Mouse (Mus musculus): ENCODE data around the gene Pdzd4. TPM values are rescaled to one million over a fixed set of nuclear protein-coding genes. Genes with fewer than 3 reads are reported as not detected.

Gene Pdzd4
- polyA plus RNA-seq, 2 experiments, result 0.08 to 0.30 TPM

- H3K36me3 ChIP-seq (replicated peaks; ENCODE audit: control insufficient read depth, insufficient read depth, low read depth), result no peaks in the 10 kb centered on the region
- H3K27ac ChIP-seq, result no peak overlapping the region
- H3K4me1 ChIP-seq (replicated peaks; ENCODE audit: control insufficient read depth in 2 of 2, insufficient read depth in 2 of 2, low read length in 1 of 2), result peaks cover 0 to 9% of the 10 kb centered on the region in 2 experiments; a peak in 2 of 4 replicates
- no peak overlapping the region for H3K9ac ChIP-seq (replicated peaks)
- H3K4me3 ChIP-seq (ENCODE audit: insufficient read depth in 1 of 2, low read depth in 2 of 2, low read length in 2 of 2), result no peak overlapping the region
- ATAC-seq (ENCODE audit: insufficient read depth) (0 out of 2 replicates have a peak, but pooled peaks have one; percentile 28), DNase-seq (ENCODE audit: low read depth in 3 of 3, low spot score in 3 of 3) (no peak)
- 31% methylated on average over 3 of the region's 3 CpGs for WGBS (ENCODE audit: insufficient replicate concordance)
- no peak for TF ChIP-seq CTCF (IDR thresholded peaks at IDR 0.05; ENCODE audit: low read depth)
- no peak for TF ChIP-seq EP300 (IDR thresholded peaks at IDR 0.05; ENCODE audit: low read depth)
- H3K9me3 ChIP-seq (ENCODE audit: control insufficient read depth, low read length), result no peaks in the 10 kb centered on the region
- no peaks in the 10 kb centered on the region for H3K27me3 ChIP-seq (ENCODE audit: control insufficient read depth, insufficient read depth, low read length)
- 0 out of 2 replicates have a peak overlapping the region, but pooled peaks have one; percentile 29 for H3K4me2 ChIP-seq (ENCODE audit: low read depth)
Observed at GRCm38 (mm10) chrX:73867256-73867655, 42.5 kb upstream of the Pdzd4 start.

- WGBS (ENCODE audit: insufficient replicate concordance), result 42% methylated on average over 3 of the region's 3 CpGs
- DNase-seq (ENCODE audit: low read depth in 3 of 3, low spot score in 3 of 3) (no peak), ATAC-seq (ENCODE audit: insufficient read depth) (no peak)
- TF ChIP-seq CTCF (IDR thresholded peaks at IDR 0.05; ENCODE audit: low read depth) (no peak), EP300 (IDR thresholded peaks at IDR 0.05; ENCODE audit: low read depth) (no peak)
- Histone ChIP-seq H3K9me3 (ENCODE audit: control insufficient read depth, low read length) (no peaks in the 10 kb centered on the region), H3K36me3 (replicated peaks; ENCODE audit: control insufficient read depth, insufficient read depth, low read depth) (no peaks in the 10 kb centered on the region), H3K4me1 (replicated peaks; ENCODE audit: control insufficient read depth in 2 of 2, insufficient read depth in 2 of 2, low read length in 1 of 2) (peaks cover 0 to 9% of the 10 kb centered on the region in 2 experiments; a peak in 2 of 4 replicates), H3K4me3 (ENCODE audit: insufficient read depth in 1 of 2, low read depth in 2 of 2, low read length in 2 of 2) (no peak overlapping the region), H3K9ac (replicated peaks) (no peak overlapping the region), H3K27me3 (ENCODE audit: control insufficient read depth, insufficient read depth, low read length) (no peaks in the 10 kb centered on the region), H3K27ac (no peak overlapping the region), H3K4me2 (ENCODE audit: low read depth) (no peak overlapping the region)
Observed at GRCm38 (mm10) chrX:73864692-73865091, 39.9 kb upstream of the Pdzd4 start.

GRCm38 (mm10) chrX:73855087-73855408 is 30.3 kb upstream of the Pdzd4 start:
- 33% methylated on average over 3 of the region's 3 CpGs for WGBS (ENCODE audit: insufficient replicate concordance)
- DNase-seq (ENCODE audit: low read depth in 3 of 3, low spot score in 3 of 3) (no peak), ATAC-seq (ENCODE audit: insufficient read depth) (no peak)
- Histone ChIP-seq H3K4me3 (ENCODE audit: insufficient read depth in 1 of 2, low read depth in 2 of 2, low read length in 2 of 2) (no peak overlapping the region), H3K27ac (no peak overlapping the region), H3K4me1 (replicated peaks; ENCODE audit: control insufficient read depth in 2 of 2, insufficient read depth in 2 of 2, low read length in 1 of 2) (no peaks in the 10 kb centered on the region), H3K36me3 (replicated peaks; ENCODE audit: control insufficient read depth, insufficient read depth, low read depth) (no peaks in the 10 kb centered on the region), H3K27me3 (ENCODE audit: control insufficient read depth, insufficient read depth, low read length) (no peaks in the 10 kb centered on the region), H3K4me2 (ENCODE audit: low read depth) (no peak overlapping the region), H3K9me3 (ENCODE audit: control insufficient read depth, low read length) (no peaks in the 10 kb centered on the region), H3K9ac (replicated peaks) (no peak overlapping the region)
- TF ChIP-seq EP300 (IDR thresholded peaks at IDR 0.05; ENCODE audit: low read depth), result no peak
- TF ChIP-seq CTCF (IDR thresholded peaks at IDR 0.05; ENCODE audit: low read depth), result no peak

GRCm38 (mm10) chrX:73854326-73855086 is 29.7 kb upstream of the Pdzd4 start:
- DNase-seq (ENCODE audit: low read depth in 3 of 3, low spot score in 3 of 3) (no peak), ATAC-seq (ENCODE audit: insufficient read depth) (no peak)
- Histone ChIP-seq H3K27me3 (ENCODE audit: control insufficient read depth, insufficient read depth, low read length) (no peaks in the 10 kb centered on the region), H3K27ac (no peak overlapping the region), H3K9ac (replicated peaks) (no peak overlapping the region), H3K4me3 (ENCODE audit: insufficient read depth in 1 of 2, low read depth in 2 of 2, low read length in 2 of 2) (no peak overlapping the region), H3K36me3 (replicated peaks; ENCODE audit: control insufficient read depth, insufficient read depth, low read depth) (no peaks in the 10 kb centered on the region), H3K4me2 (ENCODE audit: low read depth) (no peak overlapping the region), H3K4me1 (replicated peaks; ENCODE audit: control insufficient read depth in 2 of 2, insufficient read depth in 2 of 2, low read length in 1 of 2) (no peaks in the 10 kb centered on the region), H3K9me3 (ENCODE audit: control insufficient read depth, low read length) (no peaks in the 10 kb centered on the region)
- TF ChIP-seq EP300 (IDR thresholded peaks at IDR 0.05; ENCODE audit: low read depth) (no peak), CTCF (IDR thresholded peaks at IDR 0.05; ENCODE audit: low read depth) (no peak)
- 60% methylated on average over 9 of the region's 9 CpGs for WGBS (ENCODE audit: insufficient replicate concordance)

GRCm38 (mm10) chrX:73836691-73837090 is 11.9 kb upstream of the Pdzd4 start:
- WGBS (ENCODE audit: insufficient replicate concordance), result 69% methylated on average over 3 of the region's 3 CpGs
- TF ChIP-seq EP300 (IDR thresholded peaks at IDR 0.05; ENCODE audit: low read depth) (no peak), CTCF (IDR thresholded peaks at IDR 0.05; ENCODE audit: low read depth) (no peak)

More at GRCm38 (mm10) chrX:73836691-73837090, 11.9 kb upstream of the Pdzd4 start:
- H3K36me3 ChIP-seq (replicated peaks; ENCODE audit: control insufficient read depth, insufficient read depth, low read depth), result no peaks in the 10 kb centered on the region
- no peak overlapping the region for H3K9ac ChIP-seq (replicated peaks)
- no peaks in the 10 kb centered on the region for H3K4me1 ChIP-seq (replicated peaks; ENCODE audit: control insufficient read depth in 2 of 2, insufficient read depth in 2 of 2, low read length in 1 of 2)
- no peaks in the 10 kb centered on the region for H3K27me3 ChIP-seq (ENCODE audit: control insufficient read depth, insufficient read depth, low read length)
- no peak overlapping the region for H3K27ac ChIP-seq
- H3K4me2 ChIP-seq (ENCODE audit: low read depth), result no peak overlapping the region
- H3K9me3 ChIP-seq (ENCODE audit: control insufficient read depth, low read length), result no peaks in the 10 kb centered on the region
- no peak for DNase-seq (ENCODE audit: low read depth in 3 of 3, low spot score in 3 of 3)
- H3K4me3 ChIP-seq (ENCODE audit: insufficient read depth in 1 of 2, low read depth in 2 of 2, low read length in 2 of 2), result no peak overlapping the region
- no peak for ATAC-seq (ENCODE audit: insufficient read depth)

Data from liver, embryonic 14.5 days (tissue).